Mouse (Mus musculus) bone marrow macrophage, adult 2 months (primary cell): ENCODE data around the gene Meioc.

Experiments used
- CTCF ChIP-seq: IDR thresholded peaks from 2 replicates; pipeline ENCODE4 v1.5.1; 2012; ENCODE audit warnings: low read depth, mild to moderate bottlenecking, low read length, moderate library complexity
- POLR2A ChIP-seq: IDR thresholded peaks from 2 replicates; pipeline ENCODE4 v1.6.1; 2012; ENCODE audit warnings: mild to moderate bottlenecking, low read depth, low read length, borderline replicate concordance

GRCm38 (mm10) chr11:102627171-102627931 is 36.2 kb upstream of the Meioc start:
- TF ChIP-seq CTCF (no peak), POLR2A (no peak)
